Mouse (Mus musculus) frontal cortex, postnatal 25 days (tissue): ENCODE measurements at regions not wholly inside any gene's neighbourhood (a gene's known extent, or its start where the extent isn't known, plus 50 kb on each side); places are given as distances from the start of the nearest gene placed in this dataset.
A peak's percentile ranks its signal among the peaks of the same experiment; 100 is the strongest.

Experiments used
- DNase-seq, 2 experiments: peaks; one replicate each; pipeline ENCODE4 v3.0.0; 2022; ENCODE audit warnings: low spot score in 2 of 2

- DNase-seq, result no peak
Observed at GRCm38 (mm10) chr14:100792094-100792493, 408.0 kb downstream of the Prr30 start.

GRCm38 (mm10) chr14:100781882-100782281 lies 418.2 kb downstream of the Prr30 start:
- no peak for DNase-seq

GRCm38 (mm10) chr14:100753951-100754350 lies 446.2 kb downstream of the Prr30 start:
- no peak for DNase-seq

- no peak for DNase-seq
Observed at GRCm38 (mm10) chr14:100752746-100753145, 447.4 kb downstream of the Prr30 start.

- DNase-seq, result peak; percentile 32 to 52
Observed at GRCm38 (mm10) chr14:100749737-100750541, 450.2 kb downstream of the Prr30 start.

GRCm38 (mm10) chr14:100735276-100735675 lies 450.8 kb upstream of the Klf12 start:
- DNase-seq, result no peak

GRCm38 (mm10) chr14:100728433-100728832 lies 444.0 kb upstream of the Klf12 start:
- no peak for DNase-seq

GRCm38 (mm10) chr14:100727701-100728100 lies 443.2 kb upstream of the Klf12 start:
- no peak for DNase-seq

- DNase-seq, result no peak
Observed at GRCm38 (mm10) chr14:100724962-100725361, 440.5 kb upstream of the Klf12 start.

- no peak for DNase-seq
Observed at GRCm38 (mm10) chr14:100720667-100721066, 436.2 kb upstream of the Klf12 start.

GRCm38 (mm10) chr14:100714952-100715351 lies 430.5 kb upstream of the Klf12 start:
- DNase-seq, result no peak

- no peak for DNase-seq
Observed at GRCm38 (mm10) chr14:100713999-100714471, 429.6 kb upstream of the Klf12 start.

- DNase-seq, result no peak
Observed at GRCm38 (mm10) chr14:100713592-100713991, 429.1 kb upstream of the Klf12 start.

GRCm38 (mm10) chr14:100665361-100665955 lies 381.0 kb upstream of the Klf12 start:
- no peak for DNase-seq

GRCm38 (mm10) chr14:100664180-100664579 lies 379.7 kb upstream of the Klf12 start:
- DNase-seq, result no peak

GRCm38 (mm10) chr14:100642076-100642475 lies 357.6 kb upstream of the Klf12 start:
- no peak for DNase-seq

GRCm38 (mm10) chr14:100634521-100634920 lies 350.0 kb upstream of the Klf12 start:
- DNase-seq, result no peak

GRCm38 (mm10) chr14:100631676-100632075 lies 347.2 kb upstream of the Klf12 start:
- no peak for DNase-seq

- DNase-seq, result no peak
Observed at GRCm38 (mm10) chr14:100630197-100630596, 345.7 kb upstream of the Klf12 start.

- DNase-seq, result no peak
Observed at GRCm38 (mm10) chr14:100627523-100627922, 343.0 kb upstream of the Klf12 start.

- DNase-seq, result no peak
Observed at GRCm38 (mm10) chr14:100619656-100620030, 335.2 kb upstream of the Klf12 start.

GRCm38 (mm10) chr14:100618793-100619655 lies 334.5 kb upstream of the Klf12 start:
- DNase-seq, result no peak
